Mouse (Mus musculus) left cerebral cortex, adult 8-10 months (tissue): ENCODE measurements around the gene Ptprs. TPM values are rescaled to one million over a fixed set of nuclear protein-coding genes. Genes with fewer than 3 reads are reported as not detected.
"Not testable (repeated sequence)": the region's sequence is repeated elsewhere in the genome, so short reads cannot be mapped to it uniquely, and the experiment has no call there.

Source experiments
- DNase-seq, 2 experiments: peaks; one replicate each; pipeline ENCODE4 v3.0.0; 2022; ENCODE audit warnings: low spot score in 2 of 2
- total RNA-seq, 4 experiments: library from RNA; stranded (reverse); gene quantifications; 2 replicates each; pipeline ENCODE4 v1.2.4; 2022

Gene Ptprs
- total RNA-seq: 100 to 1,000 TPM; 559 to 588 (median 565) TPM

GRCm38 (mm10) chr17:56476402-56476752, at the start of gene Ptprs:
Ptprs (minus strand) TSS chr17:56476483.
- DNase-seq: peak; percentile 93 to 99

DNA sequence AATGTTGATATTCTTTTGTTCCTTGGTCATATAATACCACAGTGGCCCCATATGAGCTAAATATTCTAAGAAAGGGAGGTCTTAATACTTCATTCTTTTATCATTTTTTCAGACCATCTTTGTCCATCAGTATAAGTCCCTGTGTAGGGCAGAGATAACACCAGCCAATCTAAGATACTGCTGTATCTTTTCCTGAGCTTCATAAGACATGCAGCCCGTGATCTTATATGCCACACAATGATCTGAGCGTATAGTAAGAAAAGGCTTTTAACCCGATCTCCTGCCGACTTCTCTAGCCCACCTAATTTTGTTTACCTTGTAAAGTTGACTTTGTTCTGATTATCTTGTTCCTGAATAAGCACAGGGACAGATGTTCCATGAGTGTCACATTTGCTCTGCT, 48.7 kb upstream of the Ptprs start:
- DNase-seq: no peak

GRCm38 (mm10) chr17:56522744-56523143, 46.5 kb upstream of the Ptprs start:
- no peak for DNase-seq

GRCm38 (mm10) chr17:56515690-56516410, 39.6 kb upstream of the Ptprs start:
- DNase-seq: no peak

- DNase-seq: no peak
Observed at GRCm38 (mm10) chr17:56514916-56515315, 38.6 kb upstream of the Ptprs start.

DNA sequence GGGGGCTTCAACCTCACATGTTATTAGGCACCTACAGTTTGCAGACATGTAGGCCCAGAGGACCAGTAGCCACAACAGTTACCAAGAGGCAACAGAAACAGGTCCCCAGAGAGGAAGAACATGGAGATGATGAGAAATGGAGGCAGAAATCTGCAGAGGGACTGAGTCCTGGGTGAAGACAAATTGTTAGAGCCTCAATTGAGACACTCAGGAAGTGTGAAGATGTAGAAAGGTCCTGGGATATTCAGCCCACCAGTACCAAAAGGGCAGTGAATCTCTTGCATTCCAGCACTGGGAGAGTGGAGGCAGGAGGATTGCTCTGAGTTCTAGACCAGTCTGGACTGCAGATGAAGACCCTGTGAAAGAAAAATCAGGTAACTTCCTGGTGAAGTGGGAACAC, 38.0 kb upstream of the Ptprs start:
- no peak for DNase-seq

GRCm38 (mm10) chr17:56512310-56512709, 36.0 kb upstream of the Ptprs start, which contains the start of gene Znrf4:
Znrf4 (minus strand) TSS chr17:56512431.
- no peak for DNase-seq

DNA sequence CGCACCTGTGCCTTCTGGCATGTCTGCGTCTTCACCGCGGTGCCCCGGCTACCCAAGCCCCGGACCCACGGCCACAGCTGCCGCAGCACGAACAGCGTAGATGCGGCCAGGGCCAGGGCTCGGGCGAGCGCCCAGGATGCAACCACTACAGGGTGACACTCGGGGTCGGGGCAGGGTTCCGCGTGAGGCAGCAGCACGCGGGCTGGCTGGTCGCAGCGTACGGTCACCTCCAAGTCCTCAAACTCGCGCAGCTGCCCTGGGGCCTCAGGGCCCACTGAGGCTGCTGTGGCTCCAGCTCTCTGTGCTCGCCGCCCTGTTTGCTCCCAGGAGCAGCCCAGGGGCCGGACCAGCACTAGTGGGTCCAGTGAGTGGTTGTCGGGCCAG, 35.4 kb upstream of the Ptprs start:
- no peak for DNase-seq

- DNase-seq: no peak
Observed at GRCm38 (mm10) chr17:56510970-56511706, 34.9 kb upstream of the Ptprs start.

DNA sequence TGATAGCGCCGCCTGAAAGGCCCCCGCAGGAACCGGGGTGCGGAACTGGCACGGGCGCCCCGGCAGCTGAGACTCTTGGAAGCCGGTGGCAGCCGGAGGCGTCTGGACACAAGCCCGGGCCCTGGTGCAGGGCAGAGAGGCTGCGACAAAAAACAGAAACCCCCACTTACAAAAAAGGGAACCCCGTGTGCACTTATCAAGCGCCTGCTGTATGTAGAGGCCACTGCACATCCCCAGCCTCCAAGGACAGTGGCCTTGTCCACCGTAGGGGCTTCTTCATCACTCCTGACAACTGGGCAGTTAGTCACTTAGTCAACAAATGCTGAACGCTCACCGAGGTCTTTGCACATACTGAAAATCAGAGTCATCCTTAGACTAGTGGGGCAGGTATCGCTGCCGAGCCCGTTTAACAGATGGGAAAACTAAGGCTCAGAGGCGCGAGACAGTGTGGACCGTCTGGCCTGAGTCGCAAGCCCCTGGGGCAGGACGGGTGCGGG, 34.2 kb upstream of the Ptprs start:
- DNase-seq: no peak

GRCm38 (mm10) chr17:56509707-56510472, 33.6 kb upstream of the Ptprs start:
- no peak for DNase-seq

- no peak for DNase-seq
Observed at GRCm38 (mm10) chr17:56509021-56509640, 32.8 kb upstream of the Ptprs start.

GRCm38 (mm10) chr17:56507161-56508068, 31.1 kb upstream of the Ptprs start:
- peak; percentile 86 to 97 for DNase-seq

- peak in 1 of 2 experiments; percentile 6 for DNase-seq
Observed at GRCm38 (mm10) chr17:56506417-56507065, 30.3 kb upstream of the Ptprs start.

- no peak for DNase-seq
Observed at GRCm38 (mm10) chr17:56505401-56505800, 29.1 kb upstream of the Ptprs start.

GRCm38 (mm10) chr17:56502526-56502925, 26.2 kb upstream of the Ptprs start:
- peak in 1 of 2 experiments; percentile 50 for DNase-seq

- not testable (repeated sequence) for DNase-seq
Observed at GRCm38 (mm10) chr17:56501635-56502400, 25.5 kb upstream of the Ptprs start.

GRCm38 (mm10) chr17:56499229-56499628, 22.9 kb upstream of the Ptprs start:
- no peak for DNase-seq

DNA sequence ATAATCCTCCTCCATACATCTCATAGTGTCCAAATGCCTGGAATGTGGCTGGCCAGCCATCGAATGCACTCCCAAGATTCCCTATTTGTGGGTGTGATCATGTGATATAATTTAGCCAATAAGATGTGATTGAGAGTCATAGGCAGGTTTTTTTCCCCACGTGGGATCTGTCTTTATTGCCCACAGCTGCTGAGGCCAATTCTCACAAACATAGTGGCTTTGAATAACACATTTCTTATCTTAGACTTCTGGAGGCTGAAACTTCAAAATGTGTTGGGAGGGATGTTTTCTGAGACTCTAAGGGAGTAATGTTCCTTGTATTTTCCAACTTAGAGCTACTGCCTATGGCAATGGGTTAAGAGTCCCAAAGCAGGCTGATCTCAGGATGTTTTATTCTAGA, 18.2 kb upstream of the Ptprs start:
- DNase-seq: no peak
